In the genomic region with DNA sequence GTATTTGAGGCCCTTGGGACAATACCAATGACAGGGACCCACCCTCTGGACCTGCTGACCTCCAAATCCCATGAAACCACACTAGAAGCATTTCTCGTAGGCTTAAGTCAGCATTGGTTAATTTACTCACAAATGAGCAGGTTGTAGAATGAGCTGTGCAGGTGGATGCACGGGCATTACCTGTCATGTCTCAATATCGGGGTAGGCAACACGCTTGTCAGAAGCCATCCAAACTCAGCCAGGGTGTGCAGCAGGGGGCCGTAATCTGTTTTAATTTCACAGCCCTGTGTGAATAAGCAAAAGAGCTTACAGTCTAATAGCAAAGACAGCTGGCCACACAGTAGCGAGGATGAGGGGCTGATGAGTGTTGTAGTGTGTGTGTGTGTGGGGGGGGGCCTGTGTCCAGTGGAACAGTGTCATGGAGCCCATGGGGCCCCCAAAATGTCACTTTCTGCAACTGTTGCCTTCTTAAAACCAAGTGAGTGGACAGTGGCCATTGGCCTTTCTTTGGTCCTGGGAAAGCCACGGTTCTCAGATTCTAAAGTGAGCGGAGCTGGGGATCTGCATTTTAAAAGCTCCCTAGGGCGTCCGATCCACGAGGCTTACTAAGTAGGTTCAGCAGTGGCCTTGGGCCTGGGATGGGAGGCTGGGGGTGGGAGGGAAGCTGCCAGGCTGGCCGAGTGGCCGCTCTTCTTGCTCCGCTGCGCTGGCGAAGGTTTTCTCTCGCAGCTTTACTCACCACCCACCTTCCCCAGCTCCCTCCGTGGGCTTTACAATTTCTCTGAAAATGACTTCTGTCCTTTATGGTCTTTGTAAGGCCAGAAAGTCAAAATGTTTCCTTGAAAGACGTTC, we compare ENCODE assay signal across 11 mouse cellular contexts. TPM values are rescaled to one million over a fixed set of nuclear protein-coding genes. Genes with fewer than 3 reads are reported as not detected.
DNase-seq lines count a peak whose midpoint lies in the region; ATAC-seq lines count a peak whose summit lies in the region.
"Had no signal": no experiment of that assay in that cellular context is flagged by ENCODE, and none has a peak within 500 bp of the region (broad histone marks: within the 10 kb centered on the region; RNA-seq: fewer than 3 reads in every experiment).

No protein-coding gene starts in this region.

- peak; percentile 8 for DNase-seq in cerebellum, adult 9-10 months
- no peak for DNase-seq in cerebellum, postnatal 14 days
- DNase-seq in kidney, adult 8-10 months, result no peak
- DNase-seq in hindbrain, embryonic 11.5 days (ENCODE audit: low spot score), result no peak
- peak; percentile 66 for DNase-seq in midbrain, embryonic 14.5 days
- no peak for DNase-seq in gastrocnemius, postnatal 25 days

- no peak overlapping the region for H3K4me2 ChIP-seq in kidney, embryonic 16.5 days (replicated peaks; ENCODE audit: low read depth, low read length)
- peak overlapping the region; percentile 11; the same call in 1 of the 2 replicates for H3K4me2 ChIP-seq in hindbrain, embryonic 11.5 days (replicated peaks; ENCODE audit: low read depth, low read length)
- H3K4me2 ChIP-seq in midbrain, embryonic 14.5 days (ENCODE audit: low read length), result peak overlapping the region; percentile 48
- H3K4me2 ChIP-seq: lung, embryonic 14.5 days had no signal

- peak overlapping the region; percentile 44; the same call in 1 of the 2 replicates for H3K27ac ChIP-seq in kidney, embryonic 16.5 days (ENCODE audit: low read length)
- no peak overlapping the region for H3K27ac ChIP-seq in hindbrain, embryonic 11.5 days (ENCODE audit: low read depth, low read length)
- peak overlapping the region; percentile 13 for H3K27ac ChIP-seq in midbrain, embryonic 14.5 days (replicated peaks; ENCODE audit: low read depth, low read length)

- ATAC-seq in kidney, embryonic 16.5 days (ENCODE audit: low FRiP score, low TSS enrichment), result no peak
- ATAC-seq in hindbrain, embryonic 11.5 days (ENCODE audit: low FRiP score), result peak; percentile 53; the same call in 1 of the 2 replicates
- ATAC-seq in midbrain, embryonic 14.5 days (ENCODE audit: low FRiP score, low TSS enrichment), result peak; percentile 36; the same call in 1 of the 2 replicates
- ATAC-seq in erythroid progenitor cell, adult 5-6 weeks (replicated peaks; ENCODE audit: low FRiP score, poor library complexity, severe bottlenecking), result no peak

- no peaks in the 10 kb centered on the region for H3K27me3 ChIP-seq in kidney, embryonic 16.5 days (ENCODE audit: insufficient read depth, low read length)
- H3K27me3 ChIP-seq in hindbrain, embryonic 11.5 days (ENCODE audit: control insufficient read depth, insufficient read depth, low read length), result 0 out of 2 replicates have a peak, but pooled peaks cover 2% of the 10 kb centered on the region
- no peaks in the 10 kb centered on the region for H3K27me3 ChIP-seq in midbrain, embryonic 14.5 days (ENCODE audit: control insufficient read depth, insufficient read depth, low read length)

- H3K9me3 ChIP-seq in kidney, embryonic 16.5 days (ENCODE audit: low read length), result no peaks in the 10 kb centered on the region
- no peaks in the 10 kb centered on the region for H3K9me3 ChIP-seq in hindbrain, embryonic 11.5 days (ENCODE audit: control insufficient read depth, low read length)
- no peaks in the 10 kb centered on the region for H3K9me3 ChIP-seq in midbrain, embryonic 14.5 days (ENCODE audit: control insufficient read depth, low read length)

- no peak overlapping the region for H3K4me3 ChIP-seq in kidney, embryonic 16.5 days (ENCODE audit: low read length)
- H3K4me3 ChIP-seq in hindbrain, embryonic 11.5 days (ENCODE audit: low read depth, low read length), result no peak overlapping the region
- peak overlapping the region; percentile 10; the same call in 1 of the 2 replicates for H3K4me3 ChIP-seq in midbrain, embryonic 14.5 days (replicated peaks; ENCODE audit: low read depth, low read length)
- H3K4me3 ChIP-seq: erythroblast, embryonic 14.5 days had no signal

- peaks cover 29% of the 10 kb centered on the region for H3K4me1 ChIP-seq in kidney, embryonic 16.5 days (ENCODE audit: insufficient read depth, low read length)
- H3K4me1 ChIP-seq in hindbrain, embryonic 11.5 days (replicated peaks; ENCODE audit: control insufficient read depth, insufficient read depth, low read length), result peaks cover 4% of the 10 kb centered on the region; the same call in 1 of the 2 replicates
- peaks cover 23% of the 10 kb centered on the region for H3K4me1 ChIP-seq in midbrain, embryonic 14.5 days (ENCODE audit: control insufficient read depth, insufficient read depth, low read length)

- WGBS in kidney, embryonic 16.5 days, result 63% methylated on average over 19 of the region's 19 CpGs
- WGBS in hindbrain, embryonic 11.5 days, result 31% methylated on average over 19 of the region's 19 CpGs
- WGBS in midbrain, embryonic 14.5 days, result 11% methylated on average over 19 of the region's 19 CpGs

- no peak overlapping the region for H3K9ac ChIP-seq in kidney, embryonic 16.5 days (replicated peaks; ENCODE audit: low read length)
- H3K9ac ChIP-seq in hindbrain, embryonic 11.5 days (ENCODE audit: low read depth, low read length), result no peak overlapping the region
- no peak overlapping the region; the same call in 1 of the 2 replicates for H3K9ac ChIP-seq in midbrain, embryonic 14.5 days (replicated peaks; ENCODE audit: low read length)
- H3K9ac ChIP-seq: lung, embryonic 14.5 days had no signal

- H3K36me3 ChIP-seq in kidney, embryonic 16.5 days (ENCODE audit: insufficient read depth, low read length), result no peaks in the 10 kb centered on the region
- no peaks in the 10 kb centered on the region for H3K36me3 ChIP-seq in hindbrain, embryonic 11.5 days (ENCODE audit: control insufficient read depth, insufficient read depth, low read length)
- no peaks in the 10 kb centered on the region for H3K36me3 ChIP-seq in midbrain, embryonic 14.5 days (ENCODE audit: control insufficient read depth, insufficient read depth, low read length)

RNA-seq across cellular contexts. Expression of gene Rftn2, which starts 32.3 kb away (rescaled TPM):
- polyA plus RNA-seq in kidney, embryonic 16.5 days (2015; fragmentation: Nextera tagmentation; extraction: Ambion mirVana), result 7.6 and 9.0 TPM in 2 replicates
- polyA plus RNA-seq in hindbrain, embryonic 11.5 days (2014; fragmentation: Nextera tagmentation; extraction: Ambion mirVana), result 9.7 and 10.8 TPM in 2 replicates
- 8.7 and 9.5 TPM in 2 replicates for polyA plus RNA-seq in midbrain, embryonic 14.5 days (2014; fragmentation: Nextera tagmentation; extraction: Ambion mirVana)
- total RNA-seq in erythroid progenitor cell, adult 5-6 weeks (2015; ENCODE audit: low replicate concordance), result not detected in 2 replicates
- not detected in 2 replicates for total RNA-seq in erythroid progenitor cell, adult 5-6 weeks (2017; ENCODE audit: low replicate concordance)
- 1 to 10 TPM; 4.7 to 5.1 TPM for total RNA-seq in gastrocnemius, postnatal 25 days (2021)
- total RNA-seq: MEL had no signal
- polyA plus RNA-seq: erythroblast, embryonic 14.5 days had no signal

RNA-seq across cellular contexts. Expression of gene Mars2, which starts 42.7 kb away (rescaled TPM):
- polyA plus RNA-seq in kidney, embryonic 16.5 days (2015; fragmentation: Nextera tagmentation; extraction: Ambion mirVana), result 2.2 and 2.6 TPM in 2 replicates
- polyA plus RNA-seq in hindbrain, embryonic 11.5 days (2014; fragmentation: Nextera tagmentation; extraction: Ambion mirVana), result 2.7 TPM in 2 replicates
- polyA plus RNA-seq in midbrain, embryonic 14.5 days (2014; fragmentation: Nextera tagmentation; extraction: Ambion mirVana), result 4.1 and 4.4 TPM in 2 replicates
- 0.84 and 1.4 TPM in 2 replicates for total RNA-seq in erythroid progenitor cell, adult 5-6 weeks (2015; ENCODE audit: low replicate concordance)
- 2.7 and 3.7 TPM in 2 replicates for total RNA-seq in erythroid progenitor cell, adult 5-6 weeks (2017; ENCODE audit: low replicate concordance)
- 1 to 10 TPM; 2.7 to 2.8 TPM for total RNA-seq in gastrocnemius, postnatal 25 days (2021)

Comparison
In these comparisons a context has a peak if more than half of its experiments do, and no peak if none do; other contexts are left out.
1. DNase-seq: peak in cerebellum, adult 9-10 months (single experiment) and midbrain, embryonic 14.5 days (single experiment); none in cerebellum, postnatal 14 days (0 of 2), kidney, adult 8-10 months (0 of 2), hindbrain, embryonic 11.5 days (single experiment) and gastrocnemius, postnatal 25 days (single experiment).
2. ATAC-seq: peak in hindbrain, embryonic 11.5 days (single experiment) and midbrain, embryonic 14.5 days (single experiment); none in kidney, embryonic 16.5 days (single experiment) and erythroid progenitor cell, adult 5-6 weeks (single experiment).